Mouse (Mus musculus) macrophage (primary cell): ENCODE data around the gene Synpr. TPM values are rescaled to one million over a fixed set of nuclear protein-coding genes. Genes with fewer than 3 reads are reported as not detected.

Experiments used
- H3K27ac ChIP-seq: fragments of 350-480 bp; formaldehyde crosslinking; 2 replicates; pipeline ENCODE4 v1.9.0; 2021
- H3K36me3 ChIP-seq: fragments of 350-480 bp; formaldehyde crosslinking; 2 replicates; pipeline ENCODE4 v1.9.0; 2021; ENCODE audit errors: inconsistent target
- H3K4me3 ChIP-seq: fragments of 350-480 bp; formaldehyde crosslinking; 2 replicates; pipeline ENCODE4 v1.9.0; 2021; ENCODE audit errors: inconsistent target
- H3K79me2 ChIP-seq: fragments of 350-480 bp; formaldehyde crosslinking; 2 replicates; pipeline ENCODE4 v1.9.0; 2021; ENCODE audit errors: inconsistent target
- WGBS: methylation state at CpG from one replicate; pipeline ENCODE4 v1.1.7; 2026; ENCODE audit warnings: inconsistent platforms; ENCODE audit not compliant: missing documents; 5-methylcytosine and 5-hydroxymethylcytosine counted together
- polyA plus RNA-seq: library from polyadenylated mRNA; stranded (reverse); fragments of 250-400 nt; gene quantifications from 3 replicates; pipeline ENCODE4 v1.2.4, GENCODE M21; 2018; ENCODE audit warnings: inconsistent platforms

Synpr gene
- polyA plus RNA-seq, 1 experiment from 2014 or later, result not detected

- Histone ChIP-seq H3K27ac (no peak overlapping the region), H3K4me3 (no peak overlapping the region), H3K79me2 (no peaks in the 10 kb centered on the region), H3K36me3 (no peaks in the 10 kb centered on the region)
- WGBS, result 50% methylated on average over 1 of the region's 1 CpGs
These were observed 269.2 kb downstream of the Synpr start for GRCm38 (mm10) chr14:13553616-13554370.

GRCm38 (mm10) chr14:13554631-13555030 is 270.1 kb downstream of the Synpr start:
- Histone ChIP-seq H3K79me2 (no peaks in the 10 kb centered on the region), H3K27ac (no peak overlapping the region), H3K4me3 (no peak overlapping the region), H3K36me3 (no peaks in the 10 kb centered on the region)
- WGBS, result 88% methylated on average over 4 of the region's 4 CpGs

GRCm38 (mm10) chr14:13558117-13558516 is 273.5 kb downstream of the Synpr start:
- no peak overlapping the region for H3K4me3 ChIP-seq
- H3K27ac ChIP-seq, result no peak overlapping the region
- no peaks in the 10 kb centered on the region for H3K36me3 ChIP-seq
- WGBS, result 89% methylated on average over 2 of the region's 2 CpGs
- H3K79me2 ChIP-seq, result no peaks in the 10 kb centered on the region

DNA sequence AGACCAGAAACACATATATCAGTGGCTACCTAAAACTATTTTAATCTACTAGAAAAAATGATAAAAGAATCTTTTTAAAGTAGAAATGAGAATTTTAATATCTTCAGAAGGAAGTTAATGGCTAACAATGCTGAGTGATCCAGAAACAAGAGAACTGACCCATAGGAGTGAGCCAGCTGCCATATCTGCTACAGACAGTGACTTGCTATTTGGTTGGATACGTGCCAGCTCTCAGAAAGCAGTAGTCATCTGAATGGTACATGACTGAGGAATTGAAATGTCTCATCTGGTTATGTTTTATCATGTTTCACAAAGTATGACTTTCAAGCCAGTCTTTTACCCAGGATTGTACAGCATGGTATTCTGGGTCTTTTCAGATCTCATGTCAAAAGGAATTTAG is 282.7 kb downstream of the Synpr start:
- Histone ChIP-seq H3K79me2 (no peaks in the 10 kb centered on the region), H3K36me3 (no peaks in the 10 kb centered on the region), H3K4me3 (no peak overlapping the region), H3K27ac (no peak overlapping the region)
- WGBS, result 53% methylated on average over 1 of the region's 1 CpGs

- Histone ChIP-seq H3K27ac (no peak overlapping the region), H3K79me2 (no peaks in the 10 kb centered on the region), H3K36me3 (no peaks in the 10 kb centered on the region), H3K4me3 (no peak overlapping the region)
- 82% methylated on average over 2 of the region's 2 CpGs for WGBS
These were observed 283.4 kb downstream of the Synpr start for GRCm38 (mm10) chr14:13567996-13568395.

DNA sequence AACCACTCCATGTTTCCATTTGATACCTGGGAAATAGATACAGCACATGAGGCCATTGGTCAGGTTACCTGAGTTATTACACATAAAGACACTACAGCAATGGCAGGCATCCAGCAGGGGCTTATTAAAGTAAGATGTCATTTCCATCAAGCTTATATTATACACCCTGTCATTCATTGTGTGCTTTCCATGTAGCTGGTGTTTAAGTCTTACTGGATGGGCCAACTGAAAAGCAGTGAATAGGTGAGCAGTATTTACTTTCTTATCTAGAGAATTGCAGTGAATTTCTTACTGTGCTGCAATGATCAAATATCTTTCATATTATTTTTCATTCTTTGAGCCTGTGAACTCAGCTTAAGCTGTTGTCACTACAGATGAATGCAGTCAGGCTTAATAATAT is 287.4 kb downstream of the Synpr start:
- Histone ChIP-seq H3K79me2 (no peaks in the 10 kb centered on the region), H3K36me3 (no peaks in the 10 kb centered on the region), H3K27ac (no peak overlapping the region), H3K4me3 (no peak overlapping the region)

DNA sequence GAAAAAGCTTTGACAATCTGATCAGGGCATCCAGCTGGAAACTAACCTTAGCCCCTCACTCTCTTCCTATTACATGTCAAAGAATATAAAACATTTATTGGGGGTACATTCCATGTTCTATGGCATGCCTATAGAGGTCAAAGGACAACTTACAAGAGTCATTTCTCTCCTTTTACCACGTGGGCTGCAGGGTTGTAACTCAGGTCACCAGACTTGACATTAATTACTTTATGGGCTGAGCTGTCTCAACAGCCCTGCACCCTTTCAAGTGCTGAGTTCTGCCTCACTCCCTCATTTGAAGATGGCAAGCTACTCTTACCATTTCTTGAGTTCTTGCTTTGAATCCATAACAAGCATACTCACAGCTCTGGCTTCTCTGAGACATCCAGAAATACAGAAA is 287.9 kb downstream of the Synpr start:
- WGBS, result 31% methylated on average over 1 of the region's 1 CpGs
- no peaks in the 10 kb centered on the region for H3K79me2 ChIP-seq

GRCm38 (mm10) chr14:13578101-13578500 is 293.5 kb downstream of the Synpr start:
- Histone ChIP-seq H3K36me3 (no peaks in the 10 kb centered on the region), H3K27ac (no peak overlapping the region), H3K79me2 (no peaks in the 10 kb centered on the region), H3K4me3 (no peak overlapping the region)
- 91% methylated on average over 2 of the region's 2 CpGs for WGBS

More for the DNA sequence above, 287.9 kb downstream of the Synpr start:
- H3K4me3 ChIP-seq, result no peak overlapping the region
- H3K27ac ChIP-seq, result no peak overlapping the region
- no peaks in the 10 kb centered on the region for H3K36me3 ChIP-seq

DNA sequence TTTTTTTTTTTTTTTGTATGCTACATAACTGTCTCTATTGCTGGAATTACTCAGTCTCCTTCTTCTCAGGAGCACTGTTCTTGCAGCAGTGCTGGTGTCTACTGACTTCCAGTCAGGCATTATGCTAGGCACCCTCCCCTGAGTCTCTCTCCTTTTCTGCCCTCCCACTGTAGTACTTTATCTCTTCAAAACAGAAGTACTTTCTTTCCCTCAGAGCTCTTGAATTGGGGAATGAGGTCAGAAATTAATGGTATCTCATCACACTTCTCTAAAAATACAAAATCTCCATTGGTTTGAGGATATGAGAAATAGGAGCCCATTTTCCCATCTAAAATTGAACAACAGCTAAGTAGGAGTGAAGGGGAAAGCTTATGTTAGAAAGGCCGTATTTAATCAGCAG is 294.2 kb downstream of the Synpr start:
- no peak overlapping the region for H3K27ac ChIP-seq
- no peaks in the 10 kb centered on the region for H3K36me3 ChIP-seq
- H3K4me3 ChIP-seq, result no peak overlapping the region
- 25% methylated on average over 1 of the region's 1 CpGs for WGBS
- H3K79me2 ChIP-seq, result no peaks in the 10 kb centered on the region

DNA sequence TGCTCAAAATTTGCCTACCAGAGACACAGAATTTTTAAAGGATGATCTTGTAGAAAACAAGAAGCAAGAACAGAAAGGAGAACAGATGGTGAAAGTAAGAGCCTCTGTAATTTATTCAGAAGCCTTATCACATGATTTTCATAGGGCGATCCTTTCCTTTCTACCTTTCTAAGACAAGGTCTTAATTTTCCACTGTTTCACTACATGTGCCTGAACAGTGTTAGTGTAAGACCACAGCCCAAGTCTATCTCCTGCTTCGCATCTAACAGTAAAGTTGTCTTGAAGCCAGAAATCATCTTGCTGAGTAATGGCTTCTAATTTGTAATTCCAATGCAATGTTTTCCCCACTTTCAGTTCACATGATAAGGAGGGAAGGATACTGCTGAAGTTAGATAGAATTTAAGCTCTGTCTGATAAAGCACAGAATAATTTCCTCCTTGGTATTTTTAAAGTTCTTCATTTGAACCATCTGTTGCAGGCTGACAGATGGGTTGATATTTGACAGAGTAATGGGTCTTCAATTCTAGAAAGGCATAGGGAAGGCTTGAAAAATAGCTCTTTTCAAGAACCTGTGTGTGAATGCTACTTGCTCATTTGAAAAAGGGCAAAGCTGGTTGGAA is 308.9 kb downstream of the Synpr start:
- Histone ChIP-seq H3K27ac (no peak overlapping the region), H3K79me2 (no peaks in the 10 kb centered on the region), H3K36me3 (no peaks in the 10 kb centered on the region), H3K4me3 (no peak overlapping the region)
- 96% methylated on average over 2 of the region's 2 CpGs for WGBS

DNA sequence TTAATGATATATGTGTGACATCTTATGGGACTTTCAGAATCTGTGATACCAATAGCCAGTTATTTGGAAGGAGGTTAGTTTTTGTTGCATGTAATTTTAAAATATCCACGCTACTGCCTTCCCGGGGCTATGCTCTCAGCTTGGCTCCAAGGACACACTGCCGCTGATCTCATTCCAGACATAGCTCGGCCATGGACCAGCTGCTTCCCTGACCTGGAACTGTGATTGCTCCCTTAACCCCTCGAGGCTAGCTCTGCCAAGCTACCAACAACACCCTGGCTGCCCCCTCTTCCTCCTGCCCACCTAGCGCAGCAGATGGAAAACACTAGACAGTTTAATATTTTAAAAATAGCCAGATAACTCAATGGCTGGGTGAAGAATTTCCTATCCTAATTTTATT is 311.7 kb downstream of the Synpr start:
- Histone ChIP-seq H3K36me3 (no peaks in the 10 kb centered on the region), H3K4me3 (no peak overlapping the region), H3K27ac (no peak overlapping the region), H3K79me2 (no peaks in the 10 kb centered on the region)
- WGBS, result 87% methylated on average over 6 of the region's 6 CpGs

DNA sequence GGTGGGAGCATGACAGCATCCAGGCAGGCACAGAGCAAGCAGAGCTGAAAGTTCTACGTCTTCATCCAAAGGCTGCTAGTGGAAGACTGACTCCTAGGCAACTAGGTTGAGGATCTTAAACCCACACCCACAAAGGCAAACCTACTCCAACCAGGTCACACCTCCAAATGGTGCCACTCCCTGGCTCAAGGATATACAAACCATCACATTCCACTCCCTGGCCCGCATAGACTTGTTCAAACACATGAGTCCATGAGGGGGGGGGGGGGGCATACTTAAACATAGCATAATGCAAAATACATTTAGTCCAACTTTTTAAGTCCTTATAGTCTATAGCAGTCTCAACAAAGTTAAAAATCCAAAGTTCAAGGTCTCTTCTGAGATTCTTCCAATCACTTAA is 312.6 kb downstream of the Synpr start:
- Histone ChIP-seq H3K27ac (no peak overlapping the region), H3K79me2 (no peaks in the 10 kb centered on the region), H3K4me3 (no peak overlapping the region), H3K36me3 (no peaks in the 10 kb centered on the region)
- WGBS, result 84% methylated on average over 2 of the region's 2 CpGs

- Histone ChIP-seq H3K36me3 (no peaks in the 10 kb centered on the region), H3K27ac (no peak overlapping the region), H3K79me2 (no peaks in the 10 kb centered on the region), H3K4me3 (no peak overlapping the region)
- 79% methylated on average over 2 of the region's 2 CpGs for WGBS
These were observed 336.0 kb downstream of the Synpr start for GRCm38 (mm10) chr14:13620531-13620930.

- H3K4me3 ChIP-seq, result no peak overlapping the region
- no peaks in the 10 kb centered on the region for H3K36me3 ChIP-seq
- H3K27ac ChIP-seq, result no peak overlapping the region
- 100% methylated on average over 1 of the region's 1 CpGs for WGBS
- no peaks in the 10 kb centered on the region for H3K79me2 ChIP-seq
These were observed 365.3 kb downstream of the Synpr start for GRCm38 (mm10) chr14:13649865-13650264.

DNA sequence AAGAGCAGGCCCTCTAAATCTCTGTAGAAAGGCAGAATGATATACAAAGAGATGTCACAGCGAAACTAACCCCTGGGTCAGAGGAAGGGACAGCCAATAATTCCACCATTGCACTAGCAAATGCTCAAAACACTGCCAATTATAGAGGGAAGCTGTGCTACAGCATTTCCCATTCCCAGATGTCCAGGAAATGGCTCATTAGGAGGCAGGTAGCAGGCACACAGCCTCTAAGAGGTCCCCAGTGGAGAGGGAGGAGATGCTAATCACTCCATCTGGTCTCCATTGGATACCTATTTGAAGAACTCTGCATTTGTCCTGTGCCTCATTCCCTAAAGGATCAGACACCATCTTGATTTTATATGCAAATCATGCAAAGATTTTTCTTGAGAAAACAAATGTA is 366.5 kb downstream of the Synpr start:
- Histone ChIP-seq H3K27ac (no peak overlapping the region), H3K36me3 (no peaks in the 10 kb centered on the region), H3K79me2 (no peaks in the 10 kb centered on the region), H3K4me3 (no peak overlapping the region)
- WGBS, result 90% methylated on average over 1 of the region's 1 CpGs
